Mouse (Mus musculus): ENCODE data around the gene Fam199x. TPM values are rescaled to one million over a fixed set of nuclear protein-coding genes. Genes with fewer than 3 reads are reported as not detected.
A peak's percentile ranks its signal among the peaks of the same experiment; 100 is the strongest.

Gene Fam199x
- 13.4 and 15.1 TPM in 2 replicates for polyA plus RNA-seq (2014; fragmentation: Nextera tagmentation; extraction: Ambion mirVana)

GRCm38 (mm10) chrX:137049425-137050225, at the start of gene Fam199x:
TSS of gene Fam199x (plus strand) at chrX:137049594.
- 19% methylated on average over 59 of the region's 62 CpGs for WGBS
- H3K36me3 ChIP-seq (ENCODE audit: control insufficient read depth, insufficient read depth, low read length), result no peaks in the 10 kb centered on the region
- ATAC-seq (ENCODE audit: low FRiP score), result peak; percentile 97
- H3K4me3 ChIP-seq (ENCODE audit: low read depth, low read length), result peak within 1 kb of the TSS; percentile 59
- H3K9ac ChIP-seq (ENCODE audit: low read length), result peak within 1 kb of the TSS; percentile 70
- no peaks in the 10 kb centered on the region for H3K9me3 ChIP-seq (ENCODE audit: control insufficient read depth, low read length)
- no peaks in the 10 kb centered on the region for H3K4me1 ChIP-seq (ENCODE audit: control insufficient read depth, insufficient read depth, low read length)
- no peak within 1 kb of the TSS for H3K27ac ChIP-seq (ENCODE audit: low read depth, low read length)
- H3K27me3 ChIP-seq (ENCODE audit: control insufficient read depth, insufficient read depth, low read length), result no peaks in the 10 kb centered on the region
- DNase-seq (ENCODE audit: low spot score, missing footprints), result peak; percentile 92
- peak within 1 kb of the TSS; percentile 63 for H3K4me2 ChIP-seq

GRCm38 (mm10) chrX:137015099-137015709, 34.2 kb upstream of the Fam199x start:
- H3K9me3 ChIP-seq (ENCODE audit: control insufficient read depth, low read length), result no peaks in the 10 kb centered on the region
- H3K36me3 ChIP-seq (ENCODE audit: control insufficient read depth, insufficient read depth, low read length), result no peaks in the 10 kb centered on the region; the same call in 1 of the 2 replicates
- H3K27me3 ChIP-seq (ENCODE audit: control insufficient read depth, insufficient read depth, low read length), result no peaks in the 10 kb centered on the region
- H3K4me1 ChIP-seq (ENCODE audit: control insufficient read depth, insufficient read depth, low read length), result no peaks in the 10 kb centered on the region
- peak; percentile 91 for DNase-seq (ENCODE audit: low spot score, missing footprints)
- no peak overlapping the region for H3K9ac ChIP-seq (ENCODE audit: low read length)
- WGBS, result 56% methylated on average over 6 of the region's 6 CpGs
- H3K4me3 ChIP-seq (ENCODE audit: low read depth, low read length), result no peak overlapping the region
- H3K27ac ChIP-seq (ENCODE audit: low read depth, low read length), result no peak overlapping the region
- H3K4me2 ChIP-seq, result no peak overlapping the region
- ATAC-seq (ENCODE audit: low FRiP score), result no peak

- no peak overlapping the region for H3K27ac ChIP-seq (ENCODE audit: low read depth, low read length)
- H3K4me1 ChIP-seq (ENCODE audit: control insufficient read depth, insufficient read depth, low read length), result no peaks in the 10 kb centered on the region
- ATAC-seq (ENCODE audit: low FRiP score) (no peak), DNase-seq (ENCODE audit: low spot score, missing footprints) (no peak)
- no peaks in the 10 kb centered on the region for H3K9me3 ChIP-seq (ENCODE audit: control insufficient read depth, low read length)
- no peaks in the 10 kb centered on the region for H3K27me3 ChIP-seq (ENCODE audit: control insufficient read depth, insufficient read depth, low read length)
- H3K9ac ChIP-seq (ENCODE audit: low read length), result no peak overlapping the region
- WGBS, result 88% methylated on average over 1 of the region's 1 CpGs
- H3K36me3 ChIP-seq (ENCODE audit: control insufficient read depth, insufficient read depth, low read length), result no peaks in the 10 kb centered on the region; the same call in 1 of the 2 replicates
- H3K4me2 ChIP-seq, result no peak overlapping the region
- H3K4me3 ChIP-seq (ENCODE audit: low read depth, low read length), result no peak overlapping the region
Observed at GRCm38 (mm10) chrX:137017668-137018067, 31.7 kb upstream of the Fam199x start.

DNA sequence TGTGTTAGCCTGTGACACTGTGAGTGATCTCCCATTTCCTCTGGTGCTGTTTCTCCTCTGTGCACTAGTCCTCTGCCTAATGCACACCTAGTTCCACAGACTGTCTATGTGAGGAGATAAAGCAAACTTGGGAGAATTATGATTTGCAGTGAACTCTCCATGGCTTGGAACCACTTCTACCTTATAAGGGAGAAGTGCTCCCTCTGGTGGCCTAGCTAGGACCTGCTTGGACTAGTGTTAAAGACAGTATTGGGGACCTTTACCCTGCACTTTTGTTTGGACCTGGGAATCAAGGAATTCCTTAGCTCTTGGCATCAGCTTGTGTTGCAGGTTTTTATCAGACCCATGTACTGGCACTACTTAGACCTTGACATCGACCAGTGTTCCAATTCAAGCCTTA, 30.1 kb upstream of the Fam199x start:
- WGBS, result 33% methylated on average over 1 of the region's 1 CpGs
- no peak overlapping the region for H3K4me2 ChIP-seq
- peak; percentile 88 for DNase-seq (ENCODE audit: low spot score, missing footprints)
- no peak overlapping the region for H3K27ac ChIP-seq (ENCODE audit: low read depth, low read length)
- no peaks in the 10 kb centered on the region for H3K9me3 ChIP-seq (ENCODE audit: control insufficient read depth, low read length)
- H3K36me3 ChIP-seq (ENCODE audit: control insufficient read depth, insufficient read depth, low read length), result no peaks in the 10 kb centered on the region; the same call in 1 of the 2 replicates
- no peaks in the 10 kb centered on the region for H3K27me3 ChIP-seq (ENCODE audit: control insufficient read depth, insufficient read depth, low read length)
- peak; percentile 57; the same call in 1 of the 2 replicates for ATAC-seq (ENCODE audit: low FRiP score)
- no peaks in the 10 kb centered on the region for H3K4me1 ChIP-seq (ENCODE audit: control insufficient read depth, insufficient read depth, low read length)
- no peak overlapping the region for H3K9ac ChIP-seq (ENCODE audit: low read length)
- H3K4me3 ChIP-seq (ENCODE audit: low read depth, low read length), result no peak overlapping the region

- Histone ChIP-seq H3K27ac (ENCODE audit: low read depth, low read length) (no peak overlapping the region), H3K4me1 (ENCODE audit: control insufficient read depth, insufficient read depth, low read length) (no peaks in the 10 kb centered on the region), H3K4me2 (no peak overlapping the region), H3K36me3 (ENCODE audit: control insufficient read depth, insufficient read depth, low read length) (no peaks in the 10 kb centered on the region), H3K9me3 (ENCODE audit: control insufficient read depth, low read length) (no peaks in the 10 kb centered on the region), H3K4me3 (ENCODE audit: low read depth, low read length) (no peak overlapping the region), H3K27me3 (ENCODE audit: control insufficient read depth, insufficient read depth, low read length) (no peaks in the 10 kb centered on the region), H3K9ac (ENCODE audit: low read length) (no peak overlapping the region)
- DNase-seq (ENCODE audit: low spot score, missing footprints) (no peak), ATAC-seq (ENCODE audit: low FRiP score) (no peak)
- 92% methylated on average over 8 of the region's 8 CpGs for WGBS
Observed at GRCm38 (mm10) chrX:137030916-137031315, 18.5 kb upstream of the Fam199x start.

DNA sequence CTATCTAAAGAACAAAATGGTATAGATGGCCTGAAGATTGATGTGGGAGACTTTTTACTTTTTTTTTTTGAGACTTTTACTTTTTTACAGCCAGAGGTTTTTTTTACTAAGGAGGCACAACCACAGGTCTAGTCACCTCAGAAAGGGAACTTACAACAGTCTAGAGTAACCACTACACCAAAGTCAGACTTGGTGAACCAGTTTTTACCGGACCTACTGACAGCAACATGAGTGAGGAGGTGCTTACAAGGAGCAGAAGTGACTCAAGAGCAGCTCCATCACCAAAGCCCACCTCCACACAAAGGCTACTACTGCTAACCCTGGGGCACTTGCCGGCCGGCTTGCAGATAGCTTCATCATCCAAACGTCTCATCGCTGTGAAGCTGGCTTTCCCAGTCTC, 17.7 kb upstream of the Fam199x start:
- Histone ChIP-seq H3K9me3 (ENCODE audit: control insufficient read depth, low read length) (no peaks in the 10 kb centered on the region), H3K27me3 (ENCODE audit: control insufficient read depth, insufficient read depth, low read length) (no peaks in the 10 kb centered on the region), H3K4me1 (ENCODE audit: control insufficient read depth, insufficient read depth, low read length) (no peaks in the 10 kb centered on the region), H3K9ac (ENCODE audit: low read length) (no peak overlapping the region), H3K4me2 (no peak overlapping the region), H3K27ac (ENCODE audit: low read depth, low read length) (no peak overlapping the region), H3K36me3 (ENCODE audit: control insufficient read depth, insufficient read depth, low read length) (no peaks in the 10 kb centered on the region), H3K4me3 (ENCODE audit: low read depth, low read length) (no peak overlapping the region)
- DNase-seq (ENCODE audit: low spot score, missing footprints) (no peak), ATAC-seq (ENCODE audit: low FRiP score) (no peak)
- 92% methylated on average over 5 of the region's 5 CpGs for WGBS

- WGBS, result 77% methylated on average over 4 of the region's 4 CpGs
Observed at GRCm38 (mm10) chrX:137034322-137034721, 15.1 kb upstream of the Fam199x start.

DNA sequence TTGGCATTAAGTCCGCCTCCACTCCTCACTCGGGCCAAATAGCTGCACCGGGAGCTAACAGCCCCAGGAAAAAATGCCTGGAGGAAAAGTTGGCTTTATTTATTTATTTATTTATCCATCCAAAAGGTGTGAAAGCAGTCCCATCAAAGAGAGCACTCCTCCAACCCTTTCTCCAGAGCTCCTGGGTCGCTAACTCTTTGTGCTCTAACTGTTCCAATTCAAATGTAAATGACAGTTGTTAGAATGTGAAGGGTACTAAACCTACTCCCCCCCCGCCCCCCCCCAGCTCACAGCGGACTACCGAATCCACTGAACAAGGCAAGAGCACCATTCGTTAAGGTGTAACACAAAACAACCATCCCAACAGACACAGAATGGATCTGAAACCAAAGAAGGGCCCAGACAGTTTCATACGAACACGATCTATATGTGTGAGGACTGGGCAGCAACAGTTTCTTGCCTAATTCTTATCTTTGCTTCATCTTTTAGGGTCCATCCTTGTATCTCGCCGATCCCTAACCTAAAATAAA, 11.9 kb upstream of the Fam199x start:
- Histone ChIP-seq H3K27ac (ENCODE audit: low read depth, low read length) (no peak overlapping the region), H3K36me3 (ENCODE audit: control insufficient read depth, insufficient read depth, low read length) (no peaks in the 10 kb centered on the region), H3K9me3 (ENCODE audit: control insufficient read depth, low read length) (no peaks in the 10 kb centered on the region), H3K9ac (ENCODE audit: low read length) (peak overlapping the region; percentile 66), H3K4me3 (ENCODE audit: low read depth, low read length) (peak overlapping the region; percentile 46), H3K4me2 (peak overlapping the region; percentile 53), H3K27me3 (ENCODE audit: control insufficient read depth, insufficient read depth, low read length) (no peaks in the 10 kb centered on the region), H3K4me1 (ENCODE audit: control insufficient read depth, insufficient read depth, low read length) (no peaks in the 10 kb centered on the region)
- ATAC-seq (ENCODE audit: low FRiP score), result no peak
- 23% methylated on average over 12 of the region's 12 CpGs for WGBS
- DNase-seq (ENCODE audit: low spot score, missing footprints), result no peak

More at GRCm38 (mm10) chrX:137034322-137034721, 15.1 kb upstream of the Fam199x start:
- DNase-seq (ENCODE audit: low spot score, missing footprints) (no peak), ATAC-seq (ENCODE audit: low FRiP score) (no peak)
- no peaks in the 10 kb centered on the region for H3K36me3 ChIP-seq (ENCODE audit: control insufficient read depth, insufficient read depth, low read length)
- H3K4me3 ChIP-seq (ENCODE audit: low read depth, low read length), result no peak overlapping the region
- H3K9me3 ChIP-seq (ENCODE audit: control insufficient read depth, low read length), result no peaks in the 10 kb centered on the region
- no peak overlapping the region for H3K9ac ChIP-seq (ENCODE audit: low read length)
- no peak overlapping the region for H3K27ac ChIP-seq (ENCODE audit: low read depth, low read length)
- H3K4me1 ChIP-seq (ENCODE audit: control insufficient read depth, insufficient read depth, low read length), result no peaks in the 10 kb centered on the region
- no peak overlapping the region for H3K4me2 ChIP-seq
- H3K27me3 ChIP-seq (ENCODE audit: control insufficient read depth, insufficient read depth, low read length), result no peaks in the 10 kb centered on the region

DNA sequence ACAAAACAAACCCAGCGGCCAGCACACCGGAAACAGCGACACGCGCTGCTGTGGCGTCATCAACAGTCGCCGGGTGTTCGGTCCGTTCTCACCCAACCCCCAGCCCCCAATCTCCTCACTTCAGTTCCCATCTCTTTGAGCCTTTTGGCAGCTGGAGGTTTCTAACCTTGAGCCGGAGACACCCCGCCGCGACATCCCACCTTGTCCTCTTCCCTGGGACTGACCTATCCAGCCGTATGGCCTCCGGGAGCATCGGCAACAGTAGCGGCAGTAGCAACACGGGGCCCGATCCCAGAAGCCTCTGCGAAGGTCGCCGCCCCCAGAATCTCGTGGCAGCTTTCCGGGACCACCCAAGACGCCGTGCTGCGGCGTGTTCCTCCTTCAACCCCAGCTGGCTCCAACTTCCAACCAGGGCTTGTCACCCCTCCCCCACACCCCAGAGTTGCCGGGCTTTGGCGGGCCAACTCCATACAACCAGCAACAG, 11.4 kb upstream of the Fam199x start, which contains the start of gene Slc25a53:
Gene Slc25a53 (minus strand): TSS at position 303 of the 484 bp plus-strand sequence.
- peak within 1 kb of the TSS; percentile 53 for H3K4me2 ChIP-seq
- WGBS, result 14% methylated on average over 31 of the region's 31 CpGs
- H3K36me3 ChIP-seq (ENCODE audit: control insufficient read depth, insufficient read depth, low read length), result no peaks in the 10 kb centered on the region
- no peaks in the 10 kb centered on the region for H3K4me1 ChIP-seq (ENCODE audit: control insufficient read depth, insufficient read depth, low read length)
- no peaks in the 10 kb centered on the region for H3K9me3 ChIP-seq (ENCODE audit: control insufficient read depth, low read length)
- H3K4me3 ChIP-seq (ENCODE audit: low read depth, low read length), result peak within 1 kb of the TSS; percentile 46
- ATAC-seq (ENCODE audit: low FRiP score) (peak; percentile 96), DNase-seq (ENCODE audit: low spot score, missing footprints) (peak; percentile 98)
- H3K27me3 ChIP-seq (ENCODE audit: control insufficient read depth, insufficient read depth, low read length), result no peaks in the 10 kb centered on the region
- H3K27ac ChIP-seq (ENCODE audit: low read depth, low read length), result peak within 1 kb of the TSS; percentile 44; the same call in 1 of the 2 replicates
- peak within 1 kb of the TSS; percentile 66 for H3K9ac ChIP-seq (ENCODE audit: low read length)
